Mouse (Mus musculus) thymus, postnatal 14 days (tissue): ENCODE data around the gene Rogdi.

Experiments used
- DNase-seq: peaks from one replicate; pipeline ENCODE4 v3.0.0; 2021

The Rogdi gene

GRCm38 (mm10) chr16:5013054-5013838 is at the start of gene Rogdi:
Rogdi (minus strand) TSS chr16:5013553.
- DNase-seq = peak; percentile 97

- DNase-seq = no peak
Measured at GRCm38 (mm10) chr16:5058114-5058513, 44.8 kb upstream of the Rogdi start.

DNA sequence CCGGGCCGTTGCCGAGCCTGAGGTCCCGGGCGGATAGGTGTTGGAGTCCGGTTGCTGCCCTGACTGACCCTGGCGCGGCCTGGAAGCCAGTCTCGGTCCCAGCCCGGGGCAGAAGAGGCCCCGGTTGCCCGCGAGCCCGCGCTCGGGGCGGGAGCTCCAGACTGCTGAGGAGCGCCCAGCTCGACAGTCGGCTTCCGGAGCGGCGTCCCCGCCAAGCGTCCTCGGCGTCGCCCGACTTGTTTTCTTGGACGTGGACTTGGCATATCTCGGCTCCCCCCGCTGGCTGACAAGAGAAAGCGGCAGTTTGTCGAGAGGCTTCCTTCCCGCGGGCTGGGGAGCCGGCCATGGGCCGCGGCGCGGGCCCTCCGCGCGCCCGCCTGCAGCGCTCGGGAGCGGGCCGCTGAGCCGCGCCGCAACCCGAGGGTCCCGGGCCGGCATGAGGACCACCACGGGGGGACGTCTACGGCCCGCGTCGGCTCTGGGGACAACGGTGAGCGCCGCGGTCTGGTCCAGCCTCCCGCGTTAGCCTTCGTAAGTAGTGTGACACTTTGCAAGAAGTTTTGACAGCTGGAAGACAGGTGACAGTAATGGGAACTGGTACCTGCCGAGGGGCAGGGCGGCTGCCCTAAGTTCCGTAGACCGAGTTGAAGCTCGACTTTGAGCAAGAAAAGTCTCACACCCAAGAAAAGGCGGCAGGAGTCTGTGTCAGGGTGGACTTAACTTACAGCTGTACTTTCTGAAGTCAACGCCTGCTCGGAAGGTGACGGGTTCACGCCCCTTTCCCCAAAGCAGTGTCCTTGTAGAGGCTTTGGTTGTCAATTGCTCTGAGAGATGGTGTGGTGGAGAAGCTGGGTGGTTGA is 37.1 kb upstream of the Rogdi start:
- DNase-seq = peak; percentile 90

- peak; percentile 99 for DNase-seq
Measured at GRCm38 (mm10) chr16:5049774-5050234, 36.5 kb upstream of the Rogdi start, which contains the start of the genes Glyr1 and Ubn1. Glyr1 (minus strand) TSS chr16:5049863. Ubn1 (plus strand) TSS chr16:5050057.

DNA sequence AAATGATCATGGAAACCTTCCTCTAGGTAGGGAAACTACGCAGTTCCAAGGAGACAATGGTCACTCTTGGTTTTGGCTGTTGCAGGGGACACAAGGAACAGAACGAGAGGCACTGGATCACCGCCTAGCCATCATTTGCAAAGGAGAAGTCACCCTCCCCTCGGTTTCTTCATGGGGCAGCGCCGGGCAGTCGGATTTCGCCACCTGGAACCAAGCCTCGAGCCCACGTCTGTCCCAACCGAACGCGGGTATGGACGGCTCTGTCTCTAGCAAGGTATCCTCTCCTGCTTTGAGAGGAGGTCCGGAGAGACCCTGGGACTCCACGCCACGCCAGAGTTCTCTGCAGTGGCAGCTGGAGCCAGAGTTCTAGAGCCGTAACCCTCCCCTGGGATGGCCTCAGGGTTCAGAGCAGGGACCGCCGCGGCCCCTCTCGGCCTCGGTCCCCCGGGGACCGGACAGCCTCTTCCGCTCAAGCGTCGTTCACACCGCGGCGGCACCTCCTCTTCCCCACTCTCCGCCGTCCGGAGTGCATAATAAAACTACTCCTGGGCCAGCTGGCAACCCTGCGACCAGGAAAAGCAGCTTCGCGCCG is 35.9 kb upstream of the Rogdi start:
- DNase-seq = no peak

GRCm38 (mm10) chr16:5045322-5045721 is 32.0 kb upstream of the Rogdi start:
- no peak for DNase-seq

DNA sequence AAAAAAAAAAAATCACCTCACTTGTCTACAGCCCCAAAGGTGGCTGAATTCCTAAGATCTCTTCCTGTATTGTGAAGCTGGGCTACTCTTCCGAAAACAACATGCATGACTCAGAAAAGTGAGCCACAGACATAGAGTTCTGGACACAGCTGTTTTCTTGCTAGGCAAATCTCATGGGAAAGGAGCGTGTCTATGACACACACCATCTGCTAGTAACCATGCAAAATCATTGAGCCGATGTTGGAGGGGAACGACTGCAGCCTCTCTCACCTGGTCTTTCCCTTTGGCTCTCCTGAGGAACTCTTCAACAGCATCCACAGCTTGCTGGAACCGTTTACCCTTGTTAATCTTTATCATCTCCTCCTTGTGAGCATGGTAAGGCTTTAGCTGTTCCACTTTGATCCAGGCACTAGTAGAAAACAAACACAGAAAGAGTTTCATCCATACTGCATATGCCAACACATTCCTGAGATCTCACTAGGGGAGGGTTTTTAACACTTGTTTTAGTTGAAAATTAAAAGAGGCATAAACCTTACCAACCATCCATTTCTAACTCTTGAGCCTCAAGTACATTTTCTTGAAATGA is 23.4 kb upstream of the Rogdi start:
- no peak for DNase-seq

DNA sequence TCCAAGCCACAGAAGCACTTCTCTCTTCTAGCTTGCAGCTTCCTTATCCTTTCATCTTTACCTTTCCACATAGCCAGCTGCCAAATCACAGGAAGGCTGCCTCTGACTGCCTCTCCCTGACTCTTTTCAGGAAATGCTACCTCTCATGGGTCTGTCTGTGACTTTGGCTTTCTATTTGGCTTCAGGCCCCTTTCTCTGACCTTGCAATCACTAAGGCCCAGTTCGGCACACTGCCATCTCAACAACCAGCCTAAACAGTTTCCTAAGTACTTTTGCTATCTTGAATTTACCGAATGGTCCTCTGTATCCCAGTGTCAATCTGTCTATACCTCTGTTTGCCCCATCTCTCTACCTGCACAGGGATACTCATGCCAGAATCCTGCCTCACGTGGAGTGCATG is 22.2 kb upstream of the Rogdi start:
- no peak for DNase-seq

DNA sequence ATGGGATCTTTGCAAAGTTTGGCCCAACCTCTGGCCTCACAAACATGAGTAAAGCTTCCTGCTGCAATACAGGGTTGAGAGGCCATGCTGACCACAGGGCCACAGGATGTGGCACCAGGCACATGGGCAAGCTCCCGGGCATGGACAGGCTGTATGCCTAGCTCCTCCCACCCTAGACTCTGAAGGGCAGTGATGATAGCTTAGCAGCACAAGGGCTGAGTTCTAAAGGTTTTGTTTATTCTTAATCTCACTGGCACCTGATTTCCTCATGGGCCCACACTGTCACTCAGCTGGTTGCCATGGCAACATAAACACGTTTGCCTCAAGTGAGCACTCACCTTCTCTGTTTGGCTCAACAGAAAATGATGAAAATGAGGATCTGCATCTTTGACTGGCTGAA is 16.5 kb upstream of the Rogdi start:
- DNase-seq = no peak

DNA sequence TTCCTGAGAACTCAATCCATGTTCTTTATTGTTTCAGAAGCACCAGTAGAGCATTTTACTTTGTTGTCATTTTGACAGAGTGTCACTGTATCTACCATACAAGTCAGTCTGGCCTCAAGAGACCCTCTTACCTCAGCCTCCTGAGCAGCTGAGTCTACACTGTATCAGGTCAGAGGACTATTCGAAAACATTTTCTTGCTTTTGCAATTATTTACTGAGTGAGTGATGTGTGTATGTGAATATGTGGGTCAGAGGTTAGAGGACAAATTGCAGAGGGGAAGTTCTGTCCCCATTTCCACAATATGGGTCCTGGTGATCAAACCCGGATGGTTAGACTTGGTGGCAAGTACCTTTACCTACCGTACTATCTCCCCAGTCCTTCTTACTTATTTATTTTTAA is 10.7 kb upstream of the Rogdi start:
- DNase-seq = no peak

DNA sequence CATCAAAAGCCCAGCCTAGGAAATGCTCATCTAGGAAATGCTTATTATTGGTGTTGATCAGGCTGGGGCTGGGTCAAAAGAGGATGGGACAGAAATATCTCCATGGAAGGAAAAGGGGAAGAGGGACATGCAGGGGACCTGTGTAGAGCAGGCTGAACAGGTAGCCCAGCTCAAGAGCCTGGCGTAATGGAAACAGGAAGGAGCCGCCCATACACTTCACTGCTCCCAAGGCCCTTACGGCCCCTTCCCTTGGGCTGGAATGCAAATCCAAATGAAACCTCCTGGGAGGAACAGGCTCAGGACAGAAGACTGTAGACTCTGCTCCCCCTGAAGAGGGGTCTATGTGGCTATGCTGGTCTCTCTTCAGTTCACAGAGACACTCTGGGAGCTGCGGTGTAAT is 1.2 kb upstream of the Rogdi start:
- DNase-seq = no peak

DNA sequence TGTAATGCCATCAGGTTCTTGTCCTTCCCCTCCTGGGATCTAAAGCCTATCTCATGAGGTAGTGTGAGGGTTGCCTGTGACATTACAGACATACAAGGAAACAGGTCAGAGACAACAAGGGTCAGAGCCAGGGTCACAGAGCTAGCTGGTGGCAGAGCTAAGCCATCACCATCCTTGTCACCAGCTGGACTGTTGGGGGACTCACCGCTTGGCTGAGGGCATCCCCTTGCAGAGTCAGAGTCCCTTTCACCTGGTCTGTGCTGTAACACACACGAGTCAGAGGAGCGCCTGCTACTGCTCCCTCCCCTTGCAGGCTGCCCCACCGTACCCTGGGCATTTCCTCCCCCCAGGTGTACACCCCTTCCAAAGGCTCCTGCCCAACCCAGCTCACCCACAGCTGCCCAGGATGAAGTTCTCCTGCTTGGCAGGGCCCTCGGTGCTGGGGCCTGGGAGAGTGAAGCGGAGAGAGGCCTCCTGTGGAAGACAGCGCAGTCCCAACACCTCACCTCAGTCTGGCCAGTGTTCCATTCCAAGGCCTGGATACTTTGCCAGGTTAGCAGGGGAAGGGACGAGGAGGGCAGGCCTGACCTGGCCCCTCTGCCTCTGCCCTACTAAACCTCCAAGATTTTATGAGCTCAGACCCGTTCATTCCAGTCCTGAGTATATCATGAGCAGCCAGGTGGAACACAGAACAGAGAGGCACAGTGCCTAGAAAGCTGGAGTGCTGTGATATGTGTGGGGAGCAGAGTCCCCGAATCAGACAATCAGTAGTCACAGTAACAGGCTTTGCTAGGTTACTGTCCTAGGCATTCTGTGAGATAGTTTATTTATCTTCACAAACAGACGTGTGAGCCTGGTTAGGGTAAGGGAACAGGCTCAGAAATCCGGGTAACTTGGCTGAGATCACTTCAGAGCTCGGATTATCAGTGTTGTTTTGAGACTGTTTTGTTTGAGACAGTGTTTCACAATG is 1.0 kb downstream of the Rogdi start:
- no peak for DNase-seq

- DNase-seq = no peak
Measured at GRCm38 (mm10) chr16:5011285-5011684, 2.1 kb downstream of the Rogdi start.

- no peak for DNase-seq
Measured at GRCm38 (mm10) chr16:5010371-5010935, 2.9 kb downstream of the Rogdi start.

DNA sequence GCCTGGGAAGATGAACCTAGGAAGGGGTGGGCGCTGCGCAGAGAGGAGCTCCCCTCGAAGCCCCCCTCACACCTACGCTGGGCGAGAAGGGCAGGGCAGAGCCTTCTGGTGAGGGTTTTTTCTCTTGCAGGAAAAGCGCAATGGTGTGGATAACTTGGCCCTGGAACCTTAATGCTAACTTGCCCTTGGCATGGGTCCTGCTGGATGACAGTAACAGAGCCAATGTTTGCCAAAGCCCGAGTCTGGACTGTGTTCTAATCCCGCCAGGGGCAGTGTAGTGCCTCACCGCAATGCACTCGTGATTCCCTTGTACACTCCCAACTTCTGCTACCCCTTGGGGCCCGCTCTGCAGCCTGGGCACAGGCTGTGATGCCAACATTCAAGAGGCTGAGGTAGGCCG is 5.3 kb downstream of the Rogdi start:
- DNase-seq = no peak

- no peak for DNase-seq
Measured at GRCm38 (mm10) chr16:5007492-5007891, 5.9 kb downstream of the Rogdi start.

GRCm38 (mm10) chr16:5007067-5007466 is 6.3 kb downstream of the Rogdi start, which contains the start of gene Smim22:
Smim22 (plus strand) TSS chr16:5007288.
- no peak for DNase-seq

GRCm38 (mm10) chr16:5000611-5001010 is 12.7 kb downstream of the Rogdi start:
- no peak for DNase-seq

DNA sequence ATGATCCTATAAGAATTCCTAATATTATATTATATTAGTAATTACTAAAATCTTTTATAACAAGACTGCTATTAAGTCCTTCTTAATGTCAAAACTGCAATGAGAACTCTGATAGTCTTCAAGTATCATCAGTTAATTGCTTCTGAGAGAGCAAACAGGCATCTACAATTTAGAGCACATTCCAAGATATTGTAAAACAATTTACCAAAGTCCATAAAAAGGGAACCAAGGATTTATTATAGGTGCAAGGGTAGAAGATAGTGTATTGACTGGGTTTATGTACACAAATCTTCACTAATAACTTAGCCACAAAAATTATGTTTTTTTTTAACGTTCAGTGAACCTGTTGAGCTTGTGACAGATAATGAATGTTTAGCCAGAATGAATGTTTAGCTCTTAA is 14.4 kb downstream of the Rogdi start:
- DNase-seq = no peak

- DNase-seq = no peak
Measured at GRCm38 (mm10) chr16:4997553-4997952, 15.8 kb downstream of the Rogdi start, which contains the start of gene Sept12. Sept12 (minus strand) TSS chr16:4997852.

DNA sequence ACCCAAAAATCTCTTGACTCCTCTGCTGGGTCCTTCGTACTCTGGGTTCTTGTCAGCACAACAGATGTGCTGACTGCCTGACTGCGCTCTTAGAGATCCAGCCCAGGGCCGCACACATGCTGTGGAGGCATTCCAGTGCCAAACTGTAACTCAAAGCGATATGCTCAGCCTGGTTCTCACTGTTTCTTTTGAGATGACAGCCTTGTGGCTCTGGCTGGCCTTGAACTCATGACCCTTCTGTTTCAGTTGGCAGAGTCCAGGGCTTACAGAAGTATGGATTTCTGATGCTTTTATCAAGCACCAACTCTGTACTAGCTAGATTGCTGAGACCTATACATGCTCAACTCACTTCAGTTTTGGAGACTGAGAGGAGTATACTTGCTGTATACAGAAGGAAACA is 20.1 kb downstream of the Rogdi start:
- no peak for DNase-seq
